Mouse (Mus musculus) right cerebral cortex, postnatal 14 days (tissue): ENCODE data around the gene Spats2.
"Not testable (repeated sequence)": the region's sequence is repeated elsewhere in the genome, so short reads cannot be mapped to it uniquely, and the experiment has no call there.

Experiments used
- DNase-seq: peaks from one replicate; pipeline ENCODE4 v3.0.0; 2022

Spats2 gene

DNA sequence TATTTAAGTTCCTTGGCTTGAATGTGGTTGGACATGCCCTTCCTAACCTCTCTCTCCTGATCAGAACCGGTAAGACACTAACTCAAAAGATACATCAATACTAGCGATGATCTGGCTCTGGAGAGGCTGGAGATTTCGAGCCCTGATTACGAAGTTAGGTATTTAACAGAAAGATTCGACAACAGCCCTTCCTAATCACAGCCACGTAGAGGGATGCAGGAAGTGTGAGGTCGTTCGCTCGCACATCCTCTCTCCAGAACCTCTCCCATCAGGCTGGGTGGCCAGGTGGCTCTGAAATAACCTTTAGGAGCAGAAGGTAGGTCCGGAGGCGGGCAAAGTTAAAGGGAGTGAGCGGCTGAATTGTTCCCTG lies at the start of gene Spats2:
Gene Spats2, plus strand, starts transcription at position 206 of the 370 bp plus-strand sequence.
- DNase-seq, result no peak

GRCm38 (mm10) chr15:99076011-99076410 lies 49.7 kb upstream of the Spats2 start:
- DNase-seq, result not testable (repeated sequence)

DNA sequence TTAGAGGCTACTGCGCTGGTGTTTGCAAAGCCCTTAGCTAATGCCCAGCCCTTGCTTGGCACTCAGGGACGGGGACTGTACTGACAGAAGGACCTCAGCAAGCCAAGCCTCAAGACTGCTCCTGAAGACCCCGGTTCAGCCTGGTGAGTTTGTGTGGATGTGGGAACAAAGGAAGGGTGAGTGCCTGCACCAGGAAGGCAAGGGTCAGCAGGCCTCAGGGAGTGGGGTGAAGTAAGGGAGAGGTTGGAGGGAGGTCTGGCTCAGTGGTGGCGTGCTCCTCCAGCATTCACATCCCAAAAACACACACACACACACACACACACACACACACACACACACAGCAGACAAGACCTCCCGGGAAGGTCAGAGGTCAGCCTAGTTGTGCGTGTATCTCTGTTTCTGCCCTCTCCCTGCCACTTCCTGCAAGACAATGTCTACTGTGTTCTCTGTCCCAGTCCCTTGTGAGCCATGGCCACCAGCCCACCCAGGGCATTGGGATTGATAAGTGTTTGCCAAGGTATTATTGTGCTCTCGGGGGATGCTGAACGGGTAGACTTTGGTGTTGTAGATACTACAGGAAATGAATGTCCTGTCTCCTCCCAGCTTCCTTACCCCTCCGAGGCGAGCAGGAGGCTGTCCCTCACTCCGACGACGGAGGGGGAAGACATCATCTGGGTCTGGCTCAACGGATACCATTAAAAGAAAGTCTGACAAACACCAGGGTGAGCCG lies 47.4 kb upstream of the Spats2 start:
- DNase-seq, result no peak

GRCm38 (mm10) chr15:99079804-99080203 lies 45.9 kb upstream of the Spats2 start:
- no peak for DNase-seq

- DNase-seq, result no peak
These were observed 43.4 kb upstream of the Spats2 start for GRCm38 (mm10) chr15:99082322-99082721.

- DNase-seq, result no peak
These were observed 42.9 kb upstream of the Spats2 start for GRCm38 (mm10) chr15:99082840-99083239.

DNA sequence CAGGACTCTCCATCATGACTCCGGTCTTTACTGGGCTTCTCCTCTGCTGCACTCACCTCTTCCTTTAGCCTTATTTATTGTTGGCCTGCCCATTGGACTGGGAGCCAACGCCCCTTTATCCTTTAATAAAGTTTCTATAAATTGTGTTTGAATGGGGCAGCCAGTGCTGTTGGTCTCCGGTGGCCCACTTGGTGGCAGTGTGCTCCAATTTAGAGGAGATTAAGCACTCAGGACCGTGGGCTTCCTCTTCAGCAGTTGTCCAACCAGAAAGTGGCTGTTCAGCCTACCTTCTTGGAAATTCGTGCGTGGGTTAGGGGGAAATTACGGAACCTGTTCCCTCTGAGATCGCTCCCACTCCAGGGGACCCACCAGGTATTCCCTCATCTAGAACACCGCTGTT lies 42.5 kb upstream of the Spats2 start:
- DNase-seq, result peak; percentile 55

- DNase-seq, result no peak
These were observed 41.7 kb upstream of the Spats2 start for GRCm38 (mm10) chr15:99083867-99084557.

DNA sequence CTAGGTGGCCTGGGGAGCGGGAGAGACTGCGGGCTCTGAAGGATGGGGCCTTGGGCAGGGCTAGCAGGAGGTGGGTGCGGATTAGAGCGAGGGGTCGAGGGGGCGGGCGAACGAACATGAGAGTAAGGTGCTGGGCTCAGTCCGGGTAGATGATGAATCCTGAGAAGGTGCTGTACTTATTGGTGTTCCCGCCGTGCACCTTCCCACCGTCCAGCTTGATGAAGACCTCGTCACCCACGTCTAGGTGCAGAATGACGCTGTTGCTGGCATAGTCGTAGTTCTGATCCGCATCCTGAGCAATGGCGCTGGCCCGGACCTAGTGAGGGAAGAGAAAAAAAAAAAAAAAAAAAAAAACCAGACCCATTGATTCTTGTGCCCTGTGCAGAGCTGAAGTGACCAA lies 41.1 kb upstream of the Spats2 start:
- no peak for DNase-seq

DNA sequence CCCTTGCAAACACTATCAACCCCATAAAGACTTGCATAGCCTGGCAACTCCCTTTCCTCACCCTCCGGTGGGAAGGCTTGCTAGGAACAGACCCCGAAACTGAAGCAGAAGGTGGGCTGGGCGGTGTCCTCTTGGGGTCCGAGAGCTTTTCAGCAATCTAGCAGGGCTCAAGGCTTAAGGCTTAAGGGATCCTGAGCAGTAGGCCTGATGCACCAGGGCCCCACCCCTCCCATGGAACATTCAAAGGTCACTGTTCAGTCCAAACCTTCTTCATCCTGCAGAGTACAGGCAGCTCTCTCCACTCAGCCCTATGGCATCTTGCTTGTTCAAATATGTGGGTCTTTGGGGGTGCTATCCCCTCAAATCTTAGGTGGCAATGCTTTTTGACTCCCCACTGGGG lies 39.7 kb upstream of the Spats2 start:
- no peak for DNase-seq

DNA sequence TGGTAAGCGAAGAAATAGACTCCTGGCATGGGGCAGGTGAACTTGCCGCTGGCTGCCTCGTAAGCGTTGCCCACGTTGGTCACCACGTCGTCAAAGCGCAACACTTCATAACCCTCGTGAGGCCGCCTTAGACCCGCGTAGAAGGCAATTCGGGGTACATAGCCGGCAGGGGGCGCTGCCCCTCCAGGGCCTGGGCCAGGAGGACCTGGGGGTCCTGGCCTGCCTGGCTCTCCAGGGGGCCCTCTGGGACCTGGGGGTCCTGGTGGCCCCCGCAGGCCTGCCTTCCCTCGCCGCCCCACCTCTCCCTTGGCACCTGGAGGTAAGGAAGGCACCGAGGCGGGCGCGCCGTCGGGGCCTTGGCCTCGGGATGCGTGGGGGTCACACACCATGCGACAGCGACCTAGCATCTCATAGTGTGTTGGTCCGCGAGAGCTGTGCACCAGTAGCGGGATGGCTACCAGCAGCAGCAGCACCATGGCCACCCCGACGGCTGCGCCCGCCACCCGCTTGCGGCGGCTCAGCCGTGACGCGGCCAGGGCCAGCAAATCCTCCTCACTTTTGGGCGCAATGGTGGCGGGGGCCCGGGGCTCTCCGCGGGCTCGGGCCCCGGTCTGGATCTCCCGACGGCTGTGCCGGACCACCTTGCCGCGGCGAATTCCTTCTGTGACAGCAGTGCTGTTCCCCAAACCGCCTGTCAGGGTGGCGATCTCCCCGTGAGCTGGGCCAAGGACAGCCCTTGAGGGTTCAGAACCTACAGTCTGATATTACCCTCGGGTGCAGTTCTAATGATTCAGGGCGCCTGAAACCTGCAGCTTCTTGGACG lies 38.3 kb upstream of the Spats2 start, which contains the start of gene C1ql4:
Gene C1ql4, minus strand, starts transcription at position 565 of the 823 bp plus-strand sequence.
- no peak for DNase-seq

DNA sequence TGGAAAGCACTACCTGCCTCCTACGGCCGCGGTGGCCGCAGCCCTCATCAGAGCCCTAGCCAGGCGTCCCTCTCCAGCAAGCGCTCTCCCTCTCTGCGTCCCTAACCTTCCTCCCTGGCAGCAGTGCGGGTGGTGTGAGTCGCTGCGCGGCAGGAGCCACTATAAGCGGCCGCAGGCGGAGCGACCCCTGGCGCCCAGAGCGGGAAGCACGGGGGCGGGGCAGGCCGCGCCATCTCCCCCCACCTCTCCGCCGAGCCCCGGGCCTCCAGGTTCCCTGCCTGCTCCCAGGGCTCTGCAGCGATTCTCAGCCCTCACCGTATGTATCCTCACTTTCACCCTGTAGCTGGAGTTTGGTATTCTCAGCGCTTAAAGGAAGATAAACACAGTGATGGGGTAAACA lies 37.4 kb upstream of the Spats2 start:
- DNase-seq, result peak; percentile 75

DNA sequence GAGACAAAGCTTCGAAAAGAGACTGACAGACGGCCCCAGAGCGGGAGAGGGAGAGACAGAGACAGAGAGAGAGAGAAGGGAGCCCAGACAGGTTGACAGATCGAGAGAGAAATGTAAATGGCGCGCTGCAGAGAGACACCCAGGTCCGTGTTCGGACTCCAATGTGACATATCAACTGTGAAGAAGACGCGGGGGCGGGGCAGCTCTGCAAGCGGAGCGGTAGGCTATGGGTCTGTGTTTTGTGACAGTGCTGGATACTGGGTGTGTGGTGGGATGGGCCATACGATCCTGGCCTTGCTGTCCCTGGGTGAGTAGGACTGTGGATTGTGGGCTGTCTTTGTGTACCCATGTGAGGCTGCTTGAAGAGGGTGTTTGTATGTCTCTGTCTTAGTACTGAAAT lies 36.6 kb upstream of the Spats2 start:
- DNase-seq, result no peak

DNA sequence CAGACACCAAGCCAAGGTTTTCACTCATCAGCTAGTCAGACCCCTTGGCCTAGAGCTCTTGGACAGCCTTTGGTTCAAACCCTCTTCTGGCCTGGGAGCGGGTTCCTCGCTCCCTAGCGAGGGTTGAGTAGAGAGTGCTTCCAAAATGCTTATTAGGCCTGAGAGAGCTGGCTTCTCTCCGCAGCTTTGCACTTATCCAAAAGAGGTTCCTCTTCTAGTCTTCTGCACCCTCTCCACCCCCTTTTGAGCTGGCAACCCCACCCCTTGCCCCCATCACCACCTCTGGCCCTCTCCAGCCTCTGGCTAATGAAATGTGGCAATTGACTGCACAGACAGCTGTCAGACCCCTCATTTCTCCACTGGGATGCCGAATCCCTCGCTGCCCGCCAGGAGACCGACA lies 32.8 kb upstream of the Spats2 start, which contains the start of gene Dnajc22:
Gene Dnajc22, plus strand, starts transcription at position 301 of the 400 bp plus-strand sequence.
- no peak for DNase-seq

DNA sequence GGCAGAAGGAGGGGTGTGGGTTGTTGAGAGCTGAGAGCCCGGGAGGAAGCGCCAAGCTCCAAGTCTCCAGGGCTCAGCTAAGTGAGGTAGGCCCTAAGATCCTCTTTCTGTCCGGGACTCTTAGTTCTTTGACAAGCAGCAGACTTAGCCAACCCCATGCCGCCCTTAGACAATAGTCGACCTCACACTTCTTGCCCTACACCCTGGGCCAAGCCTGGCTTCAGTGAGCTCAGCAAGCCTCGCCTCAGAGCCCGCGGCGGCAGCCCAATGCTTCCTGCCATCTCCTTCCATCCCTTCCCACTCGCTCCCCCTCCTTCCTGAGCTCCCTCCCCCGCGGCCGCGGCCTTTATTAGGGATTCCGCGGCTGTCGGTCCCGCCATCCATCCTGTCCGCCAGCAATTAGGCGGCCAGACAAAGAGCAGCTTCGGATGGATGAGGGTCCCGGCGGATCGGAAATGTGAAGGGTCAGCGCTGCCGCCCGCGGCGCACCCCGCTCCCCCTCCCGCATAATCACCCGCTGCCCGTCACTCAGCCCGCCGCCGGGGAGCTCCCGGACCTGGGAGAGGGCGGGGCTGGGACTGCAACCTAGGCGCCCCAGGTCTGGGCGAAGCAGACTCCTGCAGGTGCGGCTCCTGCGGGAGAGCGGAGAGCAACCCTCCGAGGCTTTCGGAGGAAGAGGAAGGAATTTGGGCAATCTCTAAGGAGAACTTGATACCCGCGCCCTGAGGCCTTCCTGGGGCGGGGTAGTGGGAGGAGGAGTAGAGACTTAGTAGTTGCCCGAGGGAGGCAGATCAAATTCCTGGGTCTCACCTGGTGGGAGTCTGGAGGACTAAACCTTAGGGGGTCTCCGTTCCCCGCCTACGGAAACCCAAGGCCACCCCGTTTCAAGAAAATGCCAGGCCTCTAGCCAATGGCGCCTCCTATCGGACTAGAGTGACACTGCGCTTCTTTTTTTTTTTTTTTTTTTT lies 32.1 kb upstream of the Spats2 start:
- DNase-seq, result peak; percentile 40

DNA sequence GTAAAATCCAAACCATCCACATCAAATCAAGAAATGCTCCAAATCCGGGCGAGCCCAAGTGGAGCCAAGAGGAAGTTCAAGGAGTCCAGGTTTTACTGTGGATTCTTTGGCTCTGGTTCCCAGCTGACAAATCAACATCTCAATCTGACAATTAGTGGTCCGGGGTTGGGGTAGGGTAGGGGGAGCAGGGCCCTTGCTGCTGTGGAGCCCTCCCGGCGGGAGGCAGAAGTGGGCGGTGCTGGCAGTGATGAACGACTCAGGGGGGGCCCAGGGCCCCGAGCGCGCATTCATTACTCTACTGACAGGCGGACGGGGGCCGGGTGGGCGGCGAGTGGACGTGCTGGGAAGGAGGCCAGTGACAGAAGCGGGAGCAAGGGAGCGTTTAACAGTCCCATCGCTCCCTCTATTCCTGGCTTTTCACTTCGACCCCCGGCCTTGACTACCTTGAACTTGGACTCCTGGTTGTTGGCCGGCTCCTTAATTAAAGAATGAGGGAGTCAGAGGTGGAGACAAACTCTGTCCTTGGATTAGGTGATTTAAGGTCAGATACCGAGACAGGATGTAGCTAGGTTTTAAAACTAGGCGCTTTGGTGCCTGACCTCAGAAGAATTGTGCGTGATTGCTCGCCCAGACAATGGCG lies 31.0 kb upstream of the Spats2 start:
- peak; percentile 42 for DNase-seq

GRCm38 (mm10) chr15:99095356-99095755 lies 30.4 kb upstream of the Spats2 start:
- no peak for DNase-seq

- DNase-seq, result no peak
These were observed 29.5 kb upstream of the Spats2 start for GRCm38 (mm10) chr15:99096061-99096793.

GRCm38 (mm10) chr15:99096831-99097500 lies 28.8 kb upstream of the Spats2 start:
- no peak for DNase-seq

DNA sequence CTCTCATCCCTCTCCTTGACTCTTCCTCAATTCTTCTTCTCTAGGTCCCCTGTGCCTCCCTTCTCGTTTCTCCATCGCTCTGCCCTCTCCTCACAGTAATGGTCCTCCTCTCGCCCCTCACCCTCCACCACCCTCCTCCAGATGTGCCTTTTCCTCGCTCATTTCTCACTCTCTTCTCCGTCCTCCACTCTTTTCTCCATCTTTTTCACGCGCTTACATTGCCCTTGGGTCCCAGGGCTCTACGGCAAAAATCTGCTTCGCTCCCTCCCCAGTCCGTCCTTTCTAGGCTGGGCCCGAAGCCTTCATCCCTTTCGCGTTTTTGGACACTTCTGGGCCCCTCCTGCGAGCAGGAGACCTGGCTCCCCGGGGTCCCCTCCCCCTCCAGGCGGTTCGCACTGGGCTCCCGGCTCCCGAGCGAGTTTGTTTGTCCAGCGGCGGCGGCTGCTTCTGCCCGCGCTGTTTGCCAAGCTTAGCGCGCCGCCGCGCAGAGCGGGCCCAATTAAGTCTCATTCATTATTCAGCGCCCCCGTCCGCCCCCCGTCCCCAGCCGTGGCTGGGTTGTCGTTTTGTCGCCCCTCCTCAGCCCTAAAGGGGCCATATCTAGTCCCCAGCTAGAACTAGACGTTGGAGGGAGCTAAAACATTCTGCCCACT lies 27.8 kb upstream of the Spats2 start:
- no peak for DNase-seq
